Mouse (Mus musculus): ENCODE measurements around the gene Dlgap4. TPM values are rescaled to one million over a fixed set of nuclear protein-coding genes. Genes with fewer than 3 reads are reported as not detected.

The Dlgap4 gene
- polyA plus RNA-seq, 1 experiment from 2014 or later = 66.4 TPM

- Histone ChIP-seq H3K9me3 (ENCODE audit: control insufficient read depth, low read length) (no peaks in the 10 kb centered on the region), H3K36me3 (ENCODE audit: control insufficient read depth, insufficient read depth, low read length) (no peaks in the 10 kb centered on the region), H3K27ac (ENCODE audit: low read length) (peak overlapping the region; percentile 0; the same call in 1 of the 2 replicates), H3K4me3 (ENCODE audit: low read length) (no peak overlapping the region), H3K27me3 (ENCODE audit: control insufficient read depth, insufficient read depth, low read depth, low read length) (no peaks in the 10 kb centered on the region), H3K9ac (ENCODE audit: low read length) (no peak overlapping the region), H3K4me1 (replicated peaks; ENCODE audit: control insufficient read depth, insufficient read depth, low read length) (no peaks in the 10 kb centered on the region), H3K4me2 (ENCODE audit: low read depth, low read length) (no peak overlapping the region)
- ATAC-seq (ENCODE audit: low read depth) = peak; percentile 79
- 45% methylated on average over 11 of the region's 11 CpGs for WGBS
These were observed 79.8 kb downstream of the Dlgap4 start for GRCm38 (mm10) chr2:156693241-156693807.

GRCm38 (mm10) chr2:156697261-156697660 is 83.8 kb downstream of the Dlgap4 start:
- Histone ChIP-seq H3K9me3 (ENCODE audit: control insufficient read depth, low read length) (no peaks in the 10 kb centered on the region), H3K4me2 (ENCODE audit: low read depth, low read length) (no peak overlapping the region), H3K4me1 (replicated peaks; ENCODE audit: control insufficient read depth, insufficient read depth, low read length) (no peaks in the 10 kb centered on the region), H3K27ac (ENCODE audit: low read length) (no peak overlapping the region), H3K27me3 (ENCODE audit: control insufficient read depth, insufficient read depth, low read depth, low read length) (no peaks in the 10 kb centered on the region), H3K9ac (ENCODE audit: low read length) (no peak overlapping the region), H3K36me3 (ENCODE audit: control insufficient read depth, insufficient read depth, low read length) (no peaks in the 10 kb centered on the region), H3K4me3 (ENCODE audit: low read length) (no peak overlapping the region)
- no peak for ATAC-seq (ENCODE audit: low read depth)
- 82% methylated on average over 8 of the region's 8 CpGs for WGBS

GRCm38 (mm10) chr2:156698168-156698567 is 84.7 kb downstream of the Dlgap4 start:
- Histone ChIP-seq H3K36me3 (ENCODE audit: control insufficient read depth, insufficient read depth, low read length) (no peaks in the 10 kb centered on the region), H3K4me2 (ENCODE audit: low read depth, low read length) (no peak overlapping the region), H3K27ac (ENCODE audit: low read length) (no peak overlapping the region), H3K4me3 (ENCODE audit: low read length) (no peak overlapping the region), H3K27me3 (ENCODE audit: control insufficient read depth, insufficient read depth, low read depth, low read length) (no peaks in the 10 kb centered on the region), H3K4me1 (replicated peaks; ENCODE audit: control insufficient read depth, insufficient read depth, low read length) (no peaks in the 10 kb centered on the region), H3K9me3 (ENCODE audit: control insufficient read depth, low read length) (no peaks in the 10 kb centered on the region), H3K9ac (ENCODE audit: low read length) (no peak overlapping the region)
- no peak for ATAC-seq (ENCODE audit: low read depth)
- WGBS = 52% methylated on average over 9 of the region's 9 CpGs

- ATAC-seq (ENCODE audit: low read depth) = 0 out of 2 replicates have a peak, but pooled peaks have one; percentile 36
- H3K27ac ChIP-seq (ENCODE audit: low read length) = no peak overlapping the region
- 16% methylated on average over 6 of the region's 6 CpGs for WGBS
These were observed 92.0 kb downstream of the Dlgap4 start for GRCm38 (mm10) chr2:156705473-156705872.

DNA sequence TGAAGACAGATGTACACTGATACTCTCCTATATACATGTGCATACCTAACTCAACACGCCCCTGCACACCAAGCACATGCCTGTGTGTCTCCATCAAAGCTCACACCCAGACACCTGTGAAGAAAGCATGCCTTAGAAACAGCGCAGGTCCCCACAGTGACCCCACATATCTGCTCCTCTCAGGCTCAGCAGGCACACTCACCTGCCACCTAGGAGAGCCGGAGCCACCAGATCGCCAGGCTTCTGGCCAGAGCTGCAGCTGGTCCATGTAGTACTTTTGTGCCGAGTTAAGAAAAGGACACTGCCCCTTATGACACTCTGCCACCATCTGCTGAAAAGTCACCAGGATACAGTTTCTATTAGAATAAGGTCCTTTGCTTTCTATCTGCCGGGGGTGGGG is 103.2 kb downstream of the Dlgap4 start:
- Histone ChIP-seq H3K27me3 (ENCODE audit: control insufficient read depth, insufficient read depth, low read depth, low read length) (no peaks in the 10 kb centered on the region), H3K4me3 (ENCODE audit: low read length) (no peak overlapping the region), H3K27ac (ENCODE audit: low read length) (no peak overlapping the region), H3K4me2 (ENCODE audit: low read depth, low read length) (peak overlapping the region; percentile 26; the same call in 1 of the 2 replicates), H3K9me3 (ENCODE audit: control insufficient read depth, low read length) (no peaks in the 10 kb centered on the region), H3K4me1 (replicated peaks; ENCODE audit: control insufficient read depth, insufficient read depth, low read length) (peaks cover 34% of the 10 kb centered on the region), H3K36me3 (ENCODE audit: control insufficient read depth, insufficient read depth, low read length) (no peaks in the 10 kb centered on the region), H3K9ac (ENCODE audit: low read length) (no peak overlapping the region)
- 54% methylated on average over 6 of the region's 6 CpGs for WGBS
- no peak for ATAC-seq (ENCODE audit: low read depth)

More at GRCm38 (mm10) chr2:156705473-156705872, 92.0 kb downstream of the Dlgap4 start:
- Histone ChIP-seq H3K9ac (ENCODE audit: low read length) (no peak overlapping the region), H3K27me3 (ENCODE audit: control insufficient read depth, insufficient read depth, low read depth, low read length) (no peaks in the 10 kb centered on the region), H3K36me3 (ENCODE audit: control insufficient read depth, insufficient read depth, low read length) (no peaks in the 10 kb centered on the region), H3K9me3 (ENCODE audit: control insufficient read depth, low read length) (no peaks in the 10 kb centered on the region), H3K4me3 (ENCODE audit: low read length) (no peak overlapping the region), H3K4me1 (replicated peaks; ENCODE audit: control insufficient read depth, insufficient read depth, low read length) (no peaks in the 10 kb centered on the region), H3K4me2 (ENCODE audit: low read depth, low read length) (no peak overlapping the region)

GRCm38 (mm10) chr2:156717320-156718281 is 104.1 kb downstream of the Dlgap4 start:
- Histone ChIP-seq H3K9ac (ENCODE audit: low read length) (peak overlapping the region; percentile 6; the same call in 1 of the 2 replicates), H3K27me3 (ENCODE audit: control insufficient read depth, insufficient read depth, low read depth, low read length) (no peaks in the 10 kb centered on the region), H3K4me2 (ENCODE audit: low read depth, low read length) (peak overlapping the region; percentile 50), H3K36me3 (ENCODE audit: control insufficient read depth, insufficient read depth, low read length) (no peaks in the 10 kb centered on the region), H3K4me1 (replicated peaks; ENCODE audit: control insufficient read depth, insufficient read depth, low read length) (peaks cover 37% of the 10 kb centered on the region), H3K9me3 (ENCODE audit: control insufficient read depth, low read length) (no peaks in the 10 kb centered on the region), H3K27ac (ENCODE audit: low read length) (peak overlapping the region; percentile 84), H3K4me3 (ENCODE audit: low read length) (peak overlapping the region; percentile 18; the same call in 1 of the 2 replicates)
- peak; percentile 31 for ATAC-seq (ENCODE audit: low read depth)
- 15% methylated on average over 17 of the region's 17 CpGs for WGBS

DNA sequence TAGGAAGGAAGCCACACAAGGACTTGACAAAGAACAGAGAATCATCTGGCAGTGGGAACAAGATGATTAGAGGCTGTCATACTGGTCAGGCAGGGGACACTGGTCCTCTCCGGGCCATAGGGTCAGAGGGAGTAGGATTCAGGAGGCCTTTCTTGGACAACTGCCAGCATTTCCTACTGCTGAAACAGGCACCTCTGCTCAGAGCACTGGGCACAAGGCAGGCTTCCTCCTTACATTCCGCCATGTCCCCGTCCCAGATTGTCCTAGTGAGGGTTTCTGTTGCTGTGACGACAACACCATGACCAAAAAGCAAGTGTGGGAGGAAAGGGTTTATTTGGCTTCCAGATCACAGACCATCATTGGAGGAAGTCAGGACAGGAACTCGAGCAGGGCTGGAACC is 105.3 kb downstream of the Dlgap4 start:
- peak overlapping the region; percentile 84 for H3K27ac ChIP-seq (ENCODE audit: low read length)
- H3K4me3 ChIP-seq (ENCODE audit: low read length) = no peak overlapping the region
- no peaks in the 10 kb centered on the region for H3K9me3 ChIP-seq (ENCODE audit: control insufficient read depth, low read length)
- no peaks in the 10 kb centered on the region for H3K27me3 ChIP-seq (ENCODE audit: control insufficient read depth, insufficient read depth, low read depth, low read length)
- no peak overlapping the region for H3K4me2 ChIP-seq (ENCODE audit: low read depth, low read length)
- no peaks in the 10 kb centered on the region for H3K36me3 ChIP-seq (ENCODE audit: control insufficient read depth, insufficient read depth, low read length)
- H3K9ac ChIP-seq (ENCODE audit: low read length) = no peak overlapping the region
- 34% methylated on average over 5 of the region's 5 CpGs for WGBS
- no peak for ATAC-seq (ENCODE audit: low read depth)
- peaks cover 46% of the 10 kb centered on the region for H3K4me1 ChIP-seq (replicated peaks; ENCODE audit: control insufficient read depth, insufficient read depth, low read length)

DNA sequence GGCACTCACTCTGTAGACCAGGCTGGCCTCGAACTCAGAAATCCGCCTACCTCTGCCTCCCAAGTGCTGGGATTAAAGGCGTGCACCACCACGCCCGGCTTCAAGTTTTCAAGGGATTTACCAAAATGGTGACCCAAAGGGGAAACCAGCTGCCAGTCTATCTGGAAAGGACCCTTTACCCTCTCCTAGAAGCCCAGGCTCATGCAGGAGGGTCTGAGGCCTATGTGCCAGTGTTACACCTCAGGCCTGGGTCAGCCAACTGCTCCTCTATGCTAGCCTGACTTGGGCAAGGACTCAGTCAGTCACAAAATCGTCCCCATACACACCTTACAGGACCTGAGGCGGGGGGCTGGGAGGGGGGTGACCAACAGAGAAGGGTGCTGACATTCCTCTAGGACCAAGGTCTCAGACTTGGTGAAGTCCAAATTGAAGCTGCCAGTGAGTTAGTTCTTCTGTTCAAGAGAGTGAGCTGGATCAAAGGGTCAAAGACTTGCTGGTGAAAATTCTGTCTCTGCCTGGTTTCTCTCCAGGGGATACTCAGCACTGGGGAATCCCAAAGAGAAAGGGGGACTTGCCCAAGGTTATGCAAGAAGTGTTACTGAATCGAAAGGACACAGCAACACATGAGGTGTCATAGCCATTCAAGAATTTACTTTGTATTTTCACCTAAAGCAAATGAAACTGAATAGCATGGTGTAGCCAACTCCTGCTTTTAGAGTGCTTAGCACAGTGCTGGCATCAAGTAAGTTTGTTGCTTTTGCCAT is 106.2 kb downstream of the Dlgap4 start:
- Histone ChIP-seq H3K9ac (ENCODE audit: low read length) (peak overlapping the region; percentile 93), H3K27me3 (ENCODE audit: control insufficient read depth, insufficient read depth, low read depth, low read length) (no peaks in the 10 kb centered on the region), H3K4me3 (ENCODE audit: low read length) (peak overlapping the region; percentile 92), H3K9me3 (ENCODE audit: control insufficient read depth, low read length) (no peaks in the 10 kb centered on the region), H3K4me1 (replicated peaks; ENCODE audit: control insufficient read depth, insufficient read depth, low read length) (peaks cover 50% of the 10 kb centered on the region), H3K4me2 (ENCODE audit: low read depth, low read length) (peak overlapping the region; percentile 95), H3K27ac (ENCODE audit: low read length) (peak overlapping the region; percentile 92), H3K36me3 (ENCODE audit: control insufficient read depth, insufficient read depth, low read length) (no peaks in the 10 kb centered on the region)
- WGBS = 77% methylated on average over 8 of the region's 8 CpGs
- ATAC-seq (ENCODE audit: low read depth) = no peak

DNA sequence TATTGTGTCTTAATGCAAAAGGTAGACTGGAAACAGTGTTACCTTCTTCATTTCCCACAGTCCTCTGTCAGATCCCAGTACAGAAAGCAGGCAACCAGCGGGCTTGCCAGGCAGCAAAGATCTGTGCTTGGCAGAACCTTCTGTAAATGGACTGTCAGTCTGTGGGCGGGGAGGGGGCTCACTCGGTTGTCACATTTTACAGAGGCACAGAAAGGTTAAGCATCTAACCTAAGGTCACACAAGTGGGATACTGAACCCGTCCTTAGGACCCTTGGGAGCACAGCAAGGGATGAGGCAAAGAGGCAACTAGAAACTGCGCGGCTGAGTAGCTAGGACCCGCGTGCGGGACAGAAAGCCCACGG is 106.8 kb downstream of the Dlgap4 start:
- peak overlapping the region; percentile 95 for H3K4me2 ChIP-seq (ENCODE audit: low read depth, low read length)
- peak overlapping the region; percentile 93 for H3K9ac ChIP-seq (ENCODE audit: low read length)
- H3K27me3 ChIP-seq (ENCODE audit: control insufficient read depth, insufficient read depth, low read depth, low read length) = no peaks in the 10 kb centered on the region
- H3K36me3 ChIP-seq (ENCODE audit: control insufficient read depth, insufficient read depth, low read length) = no peaks in the 10 kb centered on the region
- no peak for ATAC-seq (ENCODE audit: low read depth)
- peak overlapping the region; percentile 92 for H3K4me3 ChIP-seq (ENCODE audit: low read length)
- WGBS = 1% methylated on average over 10 of the region's 10 CpGs
- peak overlapping the region; percentile 92 for H3K27ac ChIP-seq (ENCODE audit: low read length)
- H3K4me1 ChIP-seq (replicated peaks; ENCODE audit: control insufficient read depth, insufficient read depth, low read length) = peaks cover 50% of the 10 kb centered on the region
- H3K9me3 ChIP-seq (ENCODE audit: control insufficient read depth, low read length) = no peaks in the 10 kb centered on the region
